Mouse (Mus musculus): ENCODE data around the gene Wnt5b. TPM values are rescaled to one million over a fixed set of nuclear protein-coding genes. Genes with fewer than 3 reads are reported as not detected.
A peak's percentile ranks its signal among the peaks of the same experiment; 100 is the strongest.

The Wnt5b gene
- total RNA-seq (2021), result 1 to 10 TPM; 3.1 to 3.6 TPM

- intact Hi-C loops (cut with DNase I), result loop anchor here (5.0 kb wide), 1 partner anchor 52 kb away; no protein-coding TSS in a partner anchor
- DNase-seq (ENCODE audit: low spot score), result no peak
Measured at GRCm38 (mm10) chr6:119543803-119544517, at the start of gene Wnt5b. Gene Wnt5b (minus strand): TSS chr6:119544347.

GRCm38 (mm10) chr6:119590872-119591271 lies 46.7 kb upstream of the Wnt5b start:
- intact Hi-C loops (cut with DNase I), result no loop called here
- no peak for DNase-seq (ENCODE audit: low spot score)

DNA sequence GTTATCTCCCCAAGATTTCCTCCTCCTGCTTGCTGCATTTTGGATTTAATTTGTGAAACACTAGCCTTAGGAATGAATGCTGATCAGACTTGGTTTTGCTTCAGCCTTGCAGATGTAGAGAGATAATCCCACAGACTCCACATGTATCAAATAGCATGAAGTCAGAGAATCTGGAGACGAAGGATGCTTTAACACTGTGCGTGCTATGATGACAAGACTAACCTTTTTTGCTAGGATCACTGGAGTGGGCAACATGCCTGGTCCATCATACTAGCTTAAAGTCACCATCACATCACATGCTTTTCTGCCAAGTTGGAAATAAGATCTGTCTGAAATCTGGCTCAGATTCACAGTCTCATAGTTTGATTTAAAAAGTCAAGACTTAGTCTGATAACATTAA lies 43.8 kb upstream of the Wnt5b start:
- DNase-seq (ENCODE audit: low spot score), result no peak
- intact Hi-C loops (cut with DNase I), result no loop called here

GRCm38 (mm10) chr6:119587454-119587853 lies 43.3 kb upstream of the Wnt5b start:
- DNase-seq (ENCODE audit: low spot score), result no peak
- intact Hi-C loops (cut with DNase I), result no loop called here

DNA sequence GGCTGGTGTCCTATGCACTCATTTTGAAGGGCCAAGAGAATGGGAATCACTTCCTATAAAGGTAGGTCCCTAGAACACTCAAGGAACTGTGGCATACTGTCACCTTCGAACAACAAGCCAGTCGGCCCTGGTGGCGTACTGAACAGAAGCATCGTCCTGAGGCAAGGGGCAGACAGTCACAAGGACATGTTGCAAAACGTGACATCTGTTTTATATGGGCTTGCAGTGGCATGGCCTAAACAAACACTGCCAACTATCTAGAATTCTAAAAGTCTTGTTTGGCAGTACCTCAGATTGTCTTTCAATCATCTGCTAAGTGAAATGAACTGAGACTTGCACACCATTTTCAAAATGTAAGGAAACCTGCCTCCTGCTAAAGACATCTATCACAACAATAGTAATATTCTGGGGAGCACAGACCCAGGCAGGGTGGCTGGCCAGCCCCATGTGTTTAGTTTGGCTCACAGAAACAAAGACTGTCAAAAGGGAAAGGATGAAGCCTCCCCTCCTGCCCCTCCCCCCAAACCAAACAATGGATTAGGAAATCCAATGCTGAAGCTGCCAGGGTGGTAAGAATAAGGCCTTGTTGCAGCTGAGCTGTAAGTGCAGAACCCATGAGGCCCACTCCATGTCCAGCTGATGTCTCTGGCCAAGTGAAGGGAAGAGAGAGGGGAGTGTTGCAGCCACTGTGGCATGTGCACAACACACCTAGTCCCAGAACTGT lies 41.7 kb upstream of the Wnt5b start:
- peak; percentile 44 for DNase-seq (ENCODE audit: low spot score)
- intact Hi-C loops (cut with DNase I), result no loop called here

DNA sequence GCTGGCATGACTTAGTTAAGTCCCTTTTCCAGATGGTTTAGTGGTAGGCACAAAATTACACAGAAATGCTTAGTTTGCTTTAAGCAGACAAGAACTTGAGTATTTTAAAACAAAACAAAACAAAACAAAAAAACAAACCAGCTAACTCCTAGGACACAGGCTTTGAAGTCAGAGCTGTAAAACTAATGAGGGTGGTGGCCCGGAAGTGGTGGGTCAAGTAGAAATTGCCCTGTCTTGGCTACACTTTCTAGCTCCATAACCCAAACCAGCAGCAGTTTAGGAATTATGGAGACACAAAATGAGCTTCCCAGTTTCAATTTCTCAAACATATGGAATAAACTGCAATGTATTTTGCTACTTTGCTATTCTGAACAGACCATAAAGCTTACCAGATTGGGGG lies 39.9 kb upstream of the Wnt5b start:
- DNase-seq (ENCODE audit: low spot score), result no peak
- intact Hi-C loops (cut with DNase I), result no loop called here

DNA sequence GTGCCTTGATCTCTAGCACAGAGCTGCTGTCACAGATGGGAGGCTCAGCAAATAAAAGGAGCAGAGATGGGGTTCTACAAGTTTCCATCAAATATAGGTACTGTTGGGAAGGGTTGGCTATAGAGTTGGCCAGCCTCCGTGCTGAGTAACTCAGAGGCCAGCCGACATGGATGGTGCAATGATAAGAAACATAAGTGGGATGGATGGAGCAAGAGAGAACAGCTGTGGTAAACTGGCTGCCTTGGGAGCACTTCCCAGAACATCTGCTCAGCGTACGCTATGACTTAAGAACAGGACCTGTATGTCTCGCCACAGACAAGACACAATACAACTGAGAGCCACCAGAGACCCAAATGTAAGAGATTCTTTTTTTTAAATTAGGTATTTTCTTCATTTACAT lies 39.0 kb upstream of the Wnt5b start:
- intact Hi-C loops (cut with DNase I), result no loop called here
- DNase-seq (ENCODE audit: low spot score), result no peak

DNA sequence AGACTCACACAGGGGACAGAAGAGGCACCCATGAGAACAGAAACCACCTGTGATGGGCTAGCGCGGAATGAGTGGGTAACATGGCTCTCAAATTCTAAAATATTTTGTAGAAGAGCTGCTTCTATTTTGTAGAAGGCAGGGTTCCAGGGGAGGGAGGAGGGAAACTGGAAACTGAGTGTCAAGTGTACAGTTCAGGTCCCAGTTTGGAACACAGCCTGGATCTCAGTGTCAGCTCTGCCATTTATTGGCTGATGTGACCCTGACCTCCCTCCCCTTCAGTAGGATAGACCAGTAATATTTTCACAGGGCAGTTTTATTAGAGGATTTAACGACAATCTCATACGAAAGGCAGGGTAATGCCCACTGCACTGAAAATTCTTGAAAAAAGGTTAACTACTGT lies 32.6 kb upstream of the Wnt5b start:
- intact Hi-C loops (cut with DNase I), result no loop called here
- no peak for DNase-seq (ENCODE audit: low spot score)

DNA sequence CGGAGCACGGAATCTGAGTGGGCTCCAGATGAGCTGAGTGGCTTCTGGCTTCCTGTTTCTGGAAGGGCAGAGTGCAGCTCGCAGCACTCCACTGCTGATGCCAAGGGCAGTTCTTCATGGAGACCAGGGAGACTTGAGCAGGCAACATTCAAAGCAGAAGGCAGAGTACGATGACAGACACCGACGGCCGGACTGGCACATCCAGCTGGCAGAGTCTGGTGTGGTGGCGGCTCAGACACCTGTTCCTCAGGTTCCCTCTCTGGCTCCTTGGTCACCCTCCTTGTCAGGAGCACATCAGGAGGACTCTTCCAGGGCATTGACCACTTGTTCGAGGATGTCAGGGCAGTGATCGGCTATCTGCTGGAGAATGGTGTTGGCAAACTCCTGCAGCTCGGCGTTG lies 31.2 kb upstream of the Wnt5b start:
- intact Hi-C loops (cut with DNase I), result no loop called here
- DNase-seq (ENCODE audit: low spot score), result no peak

- no peak for DNase-seq (ENCODE audit: low spot score)
- intact Hi-C loops (cut with DNase I), result no loop called here
Measured at GRCm38 (mm10) chr6:119572296-119572695, 28.1 kb upstream of the Wnt5b start.

DNA sequence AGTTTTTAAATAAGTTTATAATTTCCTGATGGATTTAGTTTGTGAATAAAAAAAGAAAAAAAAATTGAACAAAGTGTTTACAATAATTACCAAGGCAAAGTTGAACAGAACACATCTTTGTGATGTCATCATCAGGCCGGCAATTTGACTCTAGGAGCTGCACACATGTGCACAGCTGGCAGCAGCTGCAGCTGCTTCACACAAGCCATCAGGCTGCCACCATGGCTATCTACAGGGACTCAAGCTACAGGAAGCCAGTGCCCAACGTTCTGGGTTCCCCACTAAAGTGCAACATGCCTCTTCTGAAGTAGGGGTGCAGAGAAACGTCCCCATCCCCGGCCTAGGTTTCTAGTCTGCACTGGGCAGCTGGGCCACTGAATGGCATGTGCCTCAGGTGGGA lies 26.6 kb upstream of the Wnt5b start:
- intact Hi-C loops (cut with DNase I), result no loop called here
- DNase-seq (ENCODE audit: low spot score), result no peak

GRCm38 (mm10) chr6:119568339-119568738 lies 24.2 kb upstream of the Wnt5b start:
- intact Hi-C loops (cut with DNase I), result no loop called here
- DNase-seq (ENCODE audit: low spot score), result no peak

DNA sequence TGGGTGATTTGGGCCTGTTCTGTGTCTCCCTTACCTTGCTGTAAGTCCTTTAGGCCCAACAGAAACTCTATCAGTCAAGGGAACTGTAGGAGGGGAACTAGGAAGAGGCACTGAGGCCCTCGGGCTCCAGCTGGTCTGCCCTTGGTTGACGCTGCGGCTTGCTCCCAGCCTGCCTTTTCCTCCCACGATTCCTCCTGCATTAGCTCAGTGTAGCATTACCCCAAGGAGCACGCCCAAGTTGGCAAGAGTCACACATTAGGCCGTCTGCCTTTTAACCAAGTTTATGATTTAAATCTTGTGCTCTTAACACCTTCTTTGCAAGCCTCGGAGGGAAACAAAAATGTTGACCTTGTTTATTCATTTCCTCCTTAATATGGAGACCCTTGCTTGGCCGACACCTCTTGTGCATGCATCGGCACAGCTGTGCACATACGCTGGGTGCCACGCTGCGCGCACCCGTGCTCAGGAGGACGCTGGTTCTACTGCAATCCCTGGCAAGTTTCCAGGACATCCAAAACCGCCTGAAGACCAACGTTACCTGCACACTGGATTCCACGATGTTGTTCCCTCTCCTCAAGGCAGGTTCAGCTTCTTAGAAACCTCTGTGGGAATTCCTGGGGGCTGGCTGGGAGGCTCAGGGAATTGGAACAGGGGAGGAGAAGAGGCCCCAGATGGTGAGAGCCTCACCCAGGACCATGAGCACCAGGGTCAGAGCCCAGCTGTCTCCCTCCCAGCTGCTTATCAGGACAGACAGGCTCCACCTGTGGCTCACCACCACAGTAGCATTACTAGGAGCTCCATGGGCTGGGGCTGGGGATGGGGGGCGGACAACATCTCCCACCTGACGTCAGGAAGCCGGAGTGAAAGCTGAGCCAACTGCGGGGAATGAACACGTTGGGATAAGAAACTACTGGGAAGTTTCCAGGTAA lies 21.6 kb upstream of the Wnt5b start:
- intact Hi-C loops (cut with DNase I), result no loop called here
- DNase-seq (ENCODE audit: low spot score), result no peak

DNA sequence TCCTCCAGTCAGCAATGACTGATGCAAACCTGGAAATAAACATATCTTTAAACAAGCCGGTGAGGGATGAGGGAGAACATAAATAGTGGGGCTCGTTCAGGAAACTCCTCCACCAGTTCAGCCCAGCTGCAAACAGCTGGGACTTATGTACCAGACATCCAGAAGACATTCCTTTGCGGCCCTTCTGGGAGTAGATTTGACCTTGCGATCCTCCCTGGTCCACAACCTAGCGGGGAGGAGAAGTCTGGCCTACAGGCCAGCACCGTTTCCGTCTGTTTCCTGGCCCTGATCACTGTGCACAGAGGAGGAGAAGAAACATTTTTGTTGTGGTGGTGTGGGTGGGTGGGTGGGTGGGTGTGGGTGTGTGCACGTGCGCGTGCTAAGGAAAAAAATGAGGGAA lies 18.4 kb upstream of the Wnt5b start:
- intact Hi-C loops (cut with DNase I), result no loop called here
- no peak for DNase-seq (ENCODE audit: low spot score)

DNA sequence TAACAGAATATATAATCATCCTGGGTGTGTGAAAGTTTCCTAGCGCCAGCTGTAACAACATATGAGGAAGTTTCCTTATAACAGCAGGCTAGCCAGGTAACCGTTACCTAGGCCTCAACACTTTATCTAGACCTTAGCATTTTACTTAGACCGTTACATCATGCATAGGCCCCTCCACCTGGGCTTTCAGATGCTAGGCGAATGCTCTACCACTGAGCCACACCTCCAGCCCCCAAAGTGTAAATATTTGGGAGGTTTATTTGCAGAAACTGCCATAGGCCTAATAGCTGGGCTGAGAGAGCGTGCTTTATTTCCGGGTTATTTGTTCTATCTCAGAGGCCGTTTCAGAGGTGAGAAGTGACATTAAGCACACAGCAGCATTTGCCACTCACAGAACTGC lies 14.7 kb upstream of the Wnt5b start:
- intact Hi-C loops (cut with DNase I), result no loop called here
- no peak for DNase-seq (ENCODE audit: low spot score)

- intact Hi-C loops (cut with DNase I), result no loop called here
- DNase-seq (ENCODE audit: low spot score), result no peak
Measured at GRCm38 (mm10) chr6:119554439-119554838, 10.3 kb upstream of the Wnt5b start.

GRCm38 (mm10) chr6:119544518-119544864 lies 344 bp upstream of the Wnt5b start:
- intact Hi-C loops (cut with DNase I), result loop anchor here (5.0 kb wide), 1 partner anchor 52 kb away; no protein-coding TSS in a partner anchor
- DNase-seq (ENCODE audit: low spot score), result no peak

GRCm38 (mm10) chr6:119543456-119543802 lies 718 bp downstream of the Wnt5b start:
- intact Hi-C loops (cut with DNase I), result loop anchor here (5.0 kb wide), 1 partner anchor 51 kb away; no protein-coding TSS in a partner anchor
- DNase-seq (ENCODE audit: low spot score), result no peak

DNA sequence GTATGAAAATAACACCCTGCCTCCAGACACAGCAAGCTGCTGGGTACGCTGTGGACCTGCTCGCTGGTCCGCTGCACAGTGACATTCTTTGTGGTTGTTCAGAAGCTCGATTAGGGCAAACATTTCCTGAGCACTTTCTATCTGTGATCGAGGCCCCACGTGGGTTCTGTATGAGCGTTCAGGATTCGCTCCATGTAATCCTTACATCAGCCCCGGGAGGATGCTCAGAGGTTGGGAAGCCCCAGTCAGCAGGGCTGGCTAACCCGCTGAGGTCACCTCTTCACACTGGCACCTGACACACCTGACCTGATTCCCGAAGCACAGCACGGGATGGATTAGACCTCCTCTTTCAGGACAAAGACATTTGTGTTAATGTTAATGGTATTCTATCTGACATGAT lies 8.3 kb downstream of the Wnt5b start:
- intact Hi-C loops (cut with DNase I), result no loop called here
- no peak for DNase-seq (ENCODE audit: low spot score)

GRCm38 (mm10) chr6:119533170-119533709 lies 10.9 kb downstream of the Wnt5b start:
- DNase-seq (ENCODE audit: low spot score), result no peak

More at GRCm38 (mm10) chr6:119533170-119533709, 10.9 kb downstream of the Wnt5b start:
- intact Hi-C loops (cut with DNase I), result no loop called here

Data from heart, postnatal 25 days (tissue).